Mouse (Mus musculus) embryonic facial prominence, embryonic 12.5 days (tissue): ENCODE results near the gene Mybpc1. TPM values are rescaled to one million over a fixed set of nuclear protein-coding genes. Genes with fewer than 3 reads are reported as not detected.
"Not testable (repeated sequence)": the region's sequence is repeated elsewhere in the genome, so short reads cannot be mapped to it uniquely, and the experiment has no call there.

ENCODE experiments used
- ATAC-seq: fragments of 200-750 bp; cut with Nextera tagmentation; 2 replicates; pipeline ENCODE4 v1.8.0; 2017; ENCODE audit not compliant: insufficient number of reproducible peaks, insufficient read depth, low FRiP score, low TSS enrichment
- H3K27ac ChIP-seq: fragments of 300-500 bp; sonication (generic); 2 replicates; pipeline ENCODE4 v1.5.1; 2016; ENCODE audit warnings: mild to moderate bottlenecking
- H3K27me3 ChIP-seq: fragments of 300-500 bp; sonication (generic); 2 replicates; pipeline ENCODE4 v1.6.1; 2016; ENCODE audit warnings: mild to moderate bottlenecking, moderate library complexity
- H3K36me3 ChIP-seq: fragments of 300-500 bp; sonication (generic); 2 replicates; pipeline ENCODE4 v1.6.1; 2016; ENCODE audit warnings: mild to moderate bottlenecking
- H3K4me1 ChIP-seq: fragments of 300-500 bp; sonication (generic); 2 replicates; pipeline ENCODE4 v1.6.1; 2016
- H3K4me2 ChIP-seq: fragments of 300-500 bp; sonication (generic); replicated peaks from 2 replicates; pipeline ENCODE4 v1.6.1; 2016; ENCODE audit warnings: mild to moderate bottlenecking, moderate library complexity
- H3K4me3 ChIP-seq: fragments of 300-500 bp; sonication (generic); 2 replicates; pipeline ENCODE4 v1.5.1; 2016; ENCODE audit warnings: mild to moderate bottlenecking
- H3K9ac ChIP-seq: fragments of 300-500 bp; sonication (generic); 2 replicates; pipeline ENCODE4 v1.6.1; 2016; ENCODE audit warnings: mild to moderate bottlenecking, moderate library complexity
- H3K9me3 ChIP-seq: fragments of 300-500 bp; sonication (generic); 2 replicates; pipeline ENCODE4 v1.6.1; 2016; ENCODE audit warnings: mild to moderate bottlenecking, moderate library complexity
- WGBS: fragments of 180-500 bp; shearing (Covaris S2); methylation state at CpG from one replicate; pipeline ENCODE4 v1.1.7; 2016; 5-methylcytosine and 5-hydroxymethylcytosine counted together
- polyA plus RNA-seq: library from polyadenylated mRNA; unstranded; fragments of >200 nt; fragmentation: Nextera tagmentation; extraction: Ambion mirVana; gene quantifications from 2 replicates; pipeline ENCODE4 v1.2.1, GENCODE M21; 2016

The Mybpc1 gene
- polyA plus RNA-seq, 1 experiment from 2014 or later: 10.9 TPM

GRCm38 (mm10) chr10:88547635-88548034, 57.3 kb downstream of the Mybpc1 start:
- H3K36me3 ChIP-seq: no peaks in the 10 kb centered on the region
- WGBS: 44% methylated on average over 2 of the region's 2 CpGs
- 0 out of 2 replicates have a peak, but pooled peaks cover 4% of the 10 kb centered on the region for H3K9me3 ChIP-seq
- H3K27ac ChIP-seq: no peak overlapping the region
- H3K4me2 ChIP-seq: no peak overlapping the region
- no peak overlapping the region for H3K9ac ChIP-seq
- no peak for ATAC-seq
- no peak overlapping the region for H3K4me3 ChIP-seq
- H3K27me3 ChIP-seq: no peaks in the 10 kb centered on the region
- no peaks in the 10 kb centered on the region for H3K4me1 ChIP-seq

- no peak for ATAC-seq
- Histone ChIP-seq H3K36me3 (no peaks in the 10 kb centered on the region), H3K9ac (no peak overlapping the region), H3K4me1 (no peaks in the 10 kb centered on the region), H3K9me3 (no peaks in the 10 kb centered on the region), H3K27ac (no peak overlapping the region), H3K27me3 (no peaks in the 10 kb centered on the region), H3K4me2 (no peak overlapping the region), H3K4me3 (no peak overlapping the region)
- 69% methylated on average over 5 of the region's 5 CpGs for WGBS
These were observed 74.3 kb downstream of the Mybpc1 start for GRCm38 (mm10) chr10:88530631-88531030.

- Histone ChIP-seq H3K9me3 (no peaks in the 10 kb centered on the region), H3K27me3 (no peaks in the 10 kb centered on the region), H3K36me3 (no peaks in the 10 kb centered on the region), H3K4me3 (no peak overlapping the region), H3K4me1 (no peaks in the 10 kb centered on the region), H3K27ac (no peak overlapping the region), H3K4me2 (no peak overlapping the region), H3K9ac (no peak overlapping the region)
- no peak for ATAC-seq
- WGBS: 78% methylated on average over 2 of the region's 2 CpGs
These were observed 80.9 kb downstream of the Mybpc1 start for GRCm38 (mm10) chr10:88524016-88524415.

GRCm38 (mm10) chr10:88523212-88523611, 81.7 kb downstream of the Mybpc1 start:
- H3K36me3 ChIP-seq: no peaks in the 10 kb centered on the region
- ATAC-seq: no peak

GRCm38 (mm10) chr10:88522795-88523194, 82.2 kb downstream of the Mybpc1 start:
- H3K4me2 ChIP-seq: no peak overlapping the region
- H3K27ac ChIP-seq: no peak overlapping the region
- WGBS: 91% methylated on average over 8 of the region's 8 CpGs

More at GRCm38 (mm10) chr10:88523212-88523611, 81.7 kb downstream of the Mybpc1 start:
- Histone ChIP-seq H3K9me3 (no peaks in the 10 kb centered on the region), H3K9ac (no peak overlapping the region), H3K27me3 (no peaks in the 10 kb centered on the region), H3K4me2 (no peak overlapping the region), H3K4me3 (no peak overlapping the region), H3K27ac (no peak overlapping the region), H3K4me1 (no peaks in the 10 kb centered on the region)
- 77% methylated on average over 1 of the region's 1 CpGs for WGBS

GRCm38 (mm10) chr10:88515049-88515448, 89.9 kb downstream of the Mybpc1 start:
- not testable (repeated sequence) for H3K27me3 ChIP-seq, H3K9ac ChIP-seq, ATAC-seq, H3K9me3 ChIP-seq, H3K27ac ChIP-seq, H3K4me2 ChIP-seq, H3K36me3 ChIP-seq, H3K4me3 ChIP-seq, H3K4me1 ChIP-seq
- WGBS: 76% methylated on average over 7 of the region's 7 CpGs

More at GRCm38 (mm10) chr10:88522795-88523194, 82.2 kb downstream of the Mybpc1 start:
- no peak for ATAC-seq
- H3K9me3 ChIP-seq: no peaks in the 10 kb centered on the region
- H3K4me1 ChIP-seq: no peaks in the 10 kb centered on the region
- no peak overlapping the region for H3K4me3 ChIP-seq
- no peaks in the 10 kb centered on the region for H3K36me3 ChIP-seq
- no peak overlapping the region for H3K9ac ChIP-seq
- no peaks in the 10 kb centered on the region for H3K27me3 ChIP-seq

- no peak overlapping the region for H3K4me3 ChIP-seq
- no peak for ATAC-seq
- no peak overlapping the region for H3K27ac ChIP-seq
- 53% methylated on average over 2 of the region's 2 CpGs for WGBS
- H3K36me3 ChIP-seq: no peaks in the 10 kb centered on the region
- H3K9me3 ChIP-seq: no peaks in the 10 kb centered on the region
- H3K4me1 ChIP-seq: no peaks in the 10 kb centered on the region
- H3K9ac ChIP-seq: no peak overlapping the region
- H3K4me2 ChIP-seq: no peak overlapping the region
- H3K27me3 ChIP-seq: no peaks in the 10 kb centered on the region
These were observed 90.5 kb downstream of the Mybpc1 start for GRCm38 (mm10) chr10:88514495-88514894.

GRCm38 (mm10) chr10:88513574-88514135, 91.3 kb downstream of the Mybpc1 start:
- Histone ChIP-seq H3K4me1 (no peaks in the 10 kb centered on the region), H3K36me3 (no peaks in the 10 kb centered on the region), H3K9me3 (no peaks in the 10 kb centered on the region), H3K9ac (no peak overlapping the region), H3K27me3 (no peaks in the 10 kb centered on the region), H3K27ac (no peak overlapping the region), H3K4me2 (no peak overlapping the region), H3K4me3 (no peak overlapping the region)
- 72% methylated on average over 8 of the region's 8 CpGs for WGBS
- ATAC-seq: no peak

- no peak overlapping the region for H3K4me3 ChIP-seq
- WGBS: 89% methylated on average over 9 of the region's 9 CpGs
- no peaks in the 10 kb centered on the region for H3K36me3 ChIP-seq
- ATAC-seq: no peak
- H3K27me3 ChIP-seq: no peaks in the 10 kb centered on the region
- no peaks in the 10 kb centered on the region for H3K9me3 ChIP-seq
- no peak overlapping the region for H3K9ac ChIP-seq
- H3K4me2 ChIP-seq: no peak overlapping the region
- no peaks in the 10 kb centered on the region for H3K4me1 ChIP-seq
- H3K27ac ChIP-seq: no peak overlapping the region
These were observed 93.6 kb downstream of the Mybpc1 start for GRCm38 (mm10) chr10:88511355-88511754.

GRCm38 (mm10) chr10:88510503-88511271, 94.3 kb downstream of the Mybpc1 start:
- Histone ChIP-seq H3K27ac (no peak overlapping the region), H3K4me2 (no peak overlapping the region), H3K36me3 (no peaks in the 10 kb centered on the region), H3K4me3 (no peak overlapping the region), H3K9me3 (no peaks in the 10 kb centered on the region), H3K4me1 (no peaks in the 10 kb centered on the region), H3K27me3 (no peaks in the 10 kb centered on the region), H3K9ac (no peak overlapping the region)
- ATAC-seq: no peak
- WGBS: 71% methylated on average over 12 of the region's 12 CpGs

GRCm38 (mm10) chr10:88507691-88508143, 97.2 kb downstream of the Mybpc1 start:
- Histone ChIP-seq H3K27me3 (no peaks in the 10 kb centered on the region), H3K4me3 (no peak overlapping the region), H3K4me1 (peaks cover 4% of the 10 kb centered on the region), H3K36me3 (no peaks in the 10 kb centered on the region), H3K27ac (no peak overlapping the region), H3K9me3 (no peaks in the 10 kb centered on the region), H3K4me2 (no peak overlapping the region), H3K9ac (no peak overlapping the region)
- ATAC-seq: no peak
- WGBS: 82% methylated on average over 7 of the region's 7 CpGs

GRCm38 (mm10) chr10:88505256-88505655, 99.7 kb downstream of the Mybpc1 start:
- Histone ChIP-seq H3K27me3 (no peaks in the 10 kb centered on the region), H3K4me2 (no peak overlapping the region), H3K9ac (no peak overlapping the region), H3K36me3 (no peaks in the 10 kb centered on the region), H3K4me1 (peaks cover 23% of the 10 kb centered on the region), H3K27ac (no peak overlapping the region), H3K4me3 (no peak overlapping the region), H3K9me3 (no peaks in the 10 kb centered on the region)
- ATAC-seq: no peak
- WGBS: 34% methylated on average over 5 of the region's 5 CpGs
